In the genomic region with DNA sequence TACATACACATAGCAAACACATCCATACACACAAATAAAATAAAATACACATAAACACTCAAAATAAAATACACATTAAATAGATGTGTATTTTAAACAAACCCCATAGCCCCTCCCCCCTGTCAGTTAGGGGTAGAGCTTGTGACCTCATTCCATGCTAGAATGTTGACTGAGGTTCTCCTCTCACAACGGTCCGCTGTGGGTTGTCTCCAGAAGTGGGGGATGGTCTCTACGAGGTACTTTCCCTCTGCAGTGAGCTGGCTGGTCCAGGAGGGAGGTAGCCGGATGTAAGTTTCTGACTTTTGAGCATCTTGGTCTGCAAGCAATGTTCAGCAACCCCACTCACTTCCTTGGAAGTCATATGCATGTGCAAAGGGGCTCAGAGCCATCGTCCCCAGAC, we compare ENCODE assay signal across 8 mouse cellular contexts. TPM values are rescaled to one million over a fixed set of nuclear protein-coding genes. Genes with fewer than 3 reads are reported as not detected.
DNase-seq lines count a peak whose midpoint lies in the region; ATAC-seq and TF ChIP-seq lines count a peak whose summit lies in the region.

TSS of gene Zfyve27 (plus strand) at position 188 of the 400 bp plus-strand sequence.

- intact Hi-C loops in left cerebral cortex, adult 2 months (cut with DNase I), result no loop called here

- no peaks in the 10 kb centered on the region for H3K9me3 ChIP-seq in neural tube, embryonic 12.5 days

- H3K4me1 ChIP-seq in bone marrow, adult 2 months (ENCODE audit: control insufficient read depth, insufficient read depth, low read length), result no peaks in the 10 kb centered on the region; the same call in 1 of the 2 replicates
- H3K4me1 ChIP-seq in neural tube, embryonic 12.5 days, result peaks cover 6% of the 10 kb centered on the region; the same call in 1 of the 2 replicates

- no peak within 1 kb of the TSS for H3K4me2 ChIP-seq in neural tube, embryonic 12.5 days (replicated peaks)

- 62% methylated on average over 5 of the region's 5 CpGs for WGBS in bone marrow, adult 2 months
- 75% methylated on average over 5 of the region's 5 CpGs for WGBS in neural tube, embryonic 12.5 days

- H3K9ac ChIP-seq in neural tube, embryonic 12.5 days, result no peak within 1 kb of the TSS

- no peak for DNase-seq in left cerebral cortex, adult 2 months (ENCODE audit: extremely low spot score in 1 of 2, low spot score in 2 of 2)
- DNase-seq in left cerebral cortex, adult 11 months (ENCODE audit: low spot score), result no peak
- DNase-seq in layer of hippocampus, postnatal 10 days (ENCODE audit: low spot score in 2 of 2), result no peak
- DNase-seq in urinary bladder, postnatal 10 days (ENCODE audit: low spot score), result no peak
- DNase-seq in cerebellum, adult 11-12 months, result no peak

- no peaks in the 10 kb centered on the region for H3K36me3 ChIP-seq in neural tube, embryonic 12.5 days

- no peak for ATAC-seq in granulocyte monocyte progenitor cell, adult 5-6 weeks (replicated peaks; ENCODE audit: poor library complexity, severe bottlenecking)
- no peak for ATAC-seq in neural tube, embryonic 12.5 days (ENCODE audit: low FRiP score, low read depth)

- peaks cover 15% of the 10 kb centered on the region for H3K27me3 ChIP-seq in neural tube, embryonic 12.5 days (replicated peaks)

- H3K27ac ChIP-seq in left cerebral cortex, adult 2 months, result no peak within 1 kb of the TSS
- H3K27ac ChIP-seq in bone marrow, adult 2 months (ENCODE audit: control insufficient read depth, insufficient read depth, low read depth, low read length, poor library complexity), result no peak within 1 kb of the TSS
- no peak within 1 kb of the TSS for H3K27ac ChIP-seq in neural tube, embryonic 12.5 days

- no peak for TF ChIP-seq POLR2A in bone marrow, adult 2 months (IDR thresholded peaks at IDR 0.05; ENCODE audit: borderline replicate concordance, control insufficient read depth, low read depth, low read length)

- TF ChIP-seq CTCF in left cerebral cortex, adult 2 months (IDR thresholded peaks at IDR 0.05), result no peak
- no peak for TF ChIP-seq CTCF in bone marrow, adult 2 months (IDR thresholded peaks at IDR 0.05; ENCODE audit: control insufficient read depth, insufficient read depth, low read length)

- no peak within 1 kb of the TSS for H3K4me3 ChIP-seq in left cerebral cortex, adult 2 months
- no peak within 1 kb of the TSS for H3K4me3 ChIP-seq in bone marrow, adult 2 months (replicated peaks; ENCODE audit: control insufficient read depth, low read depth, low read length)
- no peak within 1 kb of the TSS for H3K4me3 ChIP-seq in neural tube, embryonic 12.5 days

RNA-seq across cellular contexts. Expression of gene Zfyve27, which starts in this region (rescaled TPM):
- total RNA-seq in left cerebral cortex, adult 2 months (2021), result 100 to 1,000 TPM in 1 of 2 experiments, 10 to 100 TPM in 1; 87.7 to 107 TPM
- 20.8 and 53.1 TPM in 2 replicates for polyA plus RNA-seq in bone marrow, adult 2 months (2011; ENCODE audit: insufficient read depth, insufficient read length, low replicate concordance, missing spikeins)
- 34.6 and 35.5 TPM in 2 replicates for total RNA-seq in granulocyte monocyte progenitor cell, adult 5-6 weeks (2014; fragmentation: Nextera tagmentation)
- total RNA-seq in granulocyte monocyte progenitor cell, adult 5-6 weeks (2017), result 21.1 and 26.4 TPM in 2 replicates
- total RNA-seq in layer of hippocampus, postnatal 10 days (2021), result 100 to 1,000 TPM in 1 of 2 experiments, 10 to 100 TPM in 1; 86.9 to 124 TPM
- polyA plus RNA-seq in neural tube, embryonic 12.5 days (2016; fragmentation: Nextera tagmentation; extraction: Ambion mirVana), result 55.2 and 59.1 TPM in 2 replicates
